Mouse (Mus musculus) lung, postnatal 4 days (tissue): ENCODE data around the gene Gdpd4.

ENCODE experiments used
- DNase-seq, 2 experiments: peaks; one replicate each; pipeline ENCODE4 v3.0.0; 2021

Gene Gdpd4

GRCm38 (mm10) chr7:97919742-97920141 is at the start of gene Gdpd4:
TSS of gene Gdpd4 (plus strand) at chr7:97919955.
- no peak for DNase-seq

GRCm38 (mm10) chr7:97872396-97872795 is 47.4 kb upstream of the Gdpd4 start:
- DNase-seq, result no peak

DNA sequence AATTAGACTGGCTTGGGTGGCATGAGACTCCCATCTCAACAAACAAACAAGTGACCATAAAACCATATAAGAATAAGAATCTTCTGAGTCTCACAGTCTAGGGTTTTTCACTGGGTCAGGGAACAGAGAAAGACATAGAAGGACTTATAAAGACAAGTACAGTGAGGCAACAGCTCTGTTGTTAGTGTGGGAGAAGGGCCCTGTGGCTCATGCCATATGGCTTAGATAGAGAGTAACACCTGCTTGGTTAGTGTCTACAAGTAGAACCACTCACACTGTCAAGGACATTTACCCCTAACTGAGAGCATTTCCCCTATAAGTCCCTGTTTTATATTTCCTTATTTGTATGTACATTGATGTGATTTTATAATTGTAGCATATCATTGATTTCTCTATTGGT is 46.4 kb upstream of the Gdpd4 start:
- no peak for DNase-seq

GRCm38 (mm10) chr7:97877846-97878538 is 41.8 kb upstream of the Gdpd4 start:
- DNase-seq, result no peak

DNA sequence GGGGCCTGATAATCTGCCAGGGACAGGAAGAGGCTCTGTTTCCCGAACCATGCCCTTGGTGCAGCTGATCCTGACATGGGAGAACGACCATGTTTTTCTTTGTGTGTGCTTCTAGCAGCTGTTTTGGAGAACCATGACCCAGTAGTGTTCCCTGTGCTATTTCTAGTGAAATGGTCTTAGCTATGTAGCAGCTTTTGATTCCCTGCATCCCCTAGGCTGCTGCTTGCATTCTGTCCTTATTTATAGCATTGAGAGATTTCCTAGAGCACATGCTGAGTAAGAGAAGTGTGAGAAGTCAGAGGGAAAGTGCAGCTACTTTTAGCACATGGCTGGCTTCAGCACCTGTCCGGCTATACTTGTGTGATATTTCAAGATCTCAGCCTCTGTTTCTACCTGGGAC is 8.1 kb upstream of the Gdpd4 start:
- DNase-seq, result no peak

DNA sequence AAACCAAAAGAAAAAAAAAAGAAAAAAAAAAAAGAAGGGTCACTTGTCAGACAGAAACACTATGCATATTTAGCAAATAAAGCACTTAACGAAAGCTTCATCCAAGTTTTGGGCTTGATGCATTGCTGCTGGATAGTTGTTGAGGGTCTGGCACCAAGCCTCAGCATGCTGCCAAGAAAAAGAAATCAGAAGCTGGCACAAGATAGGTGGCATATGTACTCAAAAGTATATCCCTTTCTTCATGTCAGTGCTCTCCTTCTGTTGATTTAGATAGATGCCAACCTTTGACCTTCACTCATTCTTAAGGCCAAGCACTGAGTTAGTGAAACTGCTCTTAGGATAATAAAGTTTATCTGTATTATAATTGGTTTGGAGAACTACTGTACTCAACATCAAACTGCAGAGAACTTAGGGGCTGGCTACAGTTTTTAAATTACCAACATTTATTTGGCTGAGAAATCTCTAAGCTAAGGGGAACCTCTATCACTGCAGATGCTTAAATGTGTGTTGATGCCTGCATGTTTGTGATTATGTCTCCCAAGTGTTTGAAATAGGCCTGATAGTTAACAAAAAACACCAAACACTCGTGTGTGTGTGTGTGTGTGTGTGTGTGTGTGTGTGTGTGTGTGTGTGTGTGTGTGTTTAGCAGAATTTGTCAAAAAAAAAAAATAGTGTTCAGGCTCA is 4.8 kb upstream of the Gdpd4 start:
- DNase-seq, result peak; percentile 19 to 63

DNA sequence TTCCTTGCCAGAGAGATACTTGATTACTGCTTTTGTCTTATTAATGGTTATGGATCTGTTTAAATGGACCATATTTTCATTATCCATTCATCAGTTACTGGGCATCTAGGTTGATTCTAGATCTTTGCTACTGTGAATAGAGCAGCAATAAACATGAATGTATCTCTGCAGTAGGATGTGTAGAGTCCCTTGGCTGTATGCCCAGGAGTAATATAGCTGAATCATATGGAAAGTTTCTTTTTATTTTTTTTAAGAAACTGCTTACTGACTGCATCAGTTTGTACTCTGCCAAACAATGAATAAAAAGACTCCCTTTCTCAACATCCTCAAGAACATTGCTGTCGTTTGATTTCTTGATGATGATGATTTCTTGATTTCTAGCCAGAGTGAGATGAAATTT is 6.1 kb downstream of the Gdpd4 start:
- no peak for DNase-seq

DNA sequence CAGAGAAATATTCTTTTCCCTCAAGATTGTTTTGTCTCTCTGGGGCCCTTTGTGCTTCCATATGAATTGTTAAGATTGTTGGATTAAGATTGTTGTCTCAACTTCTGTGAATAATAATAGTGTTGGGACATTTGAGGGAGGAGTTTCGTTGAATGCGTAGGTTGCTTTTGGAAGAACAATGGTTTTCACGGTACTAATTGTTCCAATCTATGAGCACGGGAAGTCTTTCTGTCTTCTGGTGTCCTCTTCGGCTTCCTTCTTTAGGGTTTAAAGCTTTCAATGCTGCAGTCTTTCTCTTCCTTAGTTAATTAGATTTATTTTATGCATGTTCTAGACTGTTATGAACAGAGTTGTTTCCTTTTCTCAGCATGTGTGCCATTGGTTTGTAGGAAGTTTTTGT is 7.2 kb downstream of the Gdpd4 start:
- DNase-seq, result no peak

- no peak for DNase-seq
These were observed 24.7 kb downstream of the Gdpd4 start for GRCm38 (mm10) chr7:97944485-97944884.

GRCm38 (mm10) chr7:97972486-97972885 is 52.7 kb downstream of the Gdpd4 start:
- no peak for DNase-seq

GRCm38 (mm10) chr7:97977463-97977862 is 57.7 kb downstream of the Gdpd4 start:
- peak; percentile 44 to 62 for DNase-seq

DNA sequence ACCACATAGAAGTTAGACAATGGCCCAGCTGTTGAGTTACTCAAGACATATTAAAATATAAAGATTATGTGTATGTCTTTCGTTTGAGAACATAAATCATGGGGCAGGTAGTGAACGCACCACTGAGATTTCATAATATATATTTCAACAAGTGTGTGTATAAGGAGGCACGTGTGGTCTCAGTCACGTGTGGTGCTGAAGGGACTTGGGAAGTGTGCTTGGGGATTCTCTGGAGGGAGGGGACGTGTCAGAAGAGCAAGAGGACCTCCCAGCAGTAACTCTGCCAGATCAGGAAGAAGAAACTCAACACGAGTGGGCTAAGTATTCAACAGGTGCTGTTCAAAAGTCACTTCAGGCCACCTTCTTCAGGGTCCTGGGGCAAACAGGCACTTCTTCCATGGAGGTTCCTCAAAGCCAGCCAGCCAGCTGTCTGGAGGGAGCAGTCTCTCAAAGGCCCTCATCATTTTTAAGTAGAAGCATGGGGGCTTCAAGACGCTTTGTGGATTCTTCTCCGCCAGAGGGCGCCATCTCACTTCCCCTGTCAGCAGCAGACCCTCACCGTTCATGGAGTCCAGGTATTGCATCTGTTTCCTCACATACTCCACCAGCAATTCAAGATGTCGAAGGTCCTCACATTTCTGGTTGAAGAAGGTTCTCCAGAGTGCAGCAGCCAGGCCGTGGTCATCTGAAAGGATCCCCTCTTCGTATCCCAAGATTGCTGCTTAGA is 64.5 kb downstream of the Gdpd4 start:
- DNase-seq, result peak; percentile 35 to 44

DNA sequence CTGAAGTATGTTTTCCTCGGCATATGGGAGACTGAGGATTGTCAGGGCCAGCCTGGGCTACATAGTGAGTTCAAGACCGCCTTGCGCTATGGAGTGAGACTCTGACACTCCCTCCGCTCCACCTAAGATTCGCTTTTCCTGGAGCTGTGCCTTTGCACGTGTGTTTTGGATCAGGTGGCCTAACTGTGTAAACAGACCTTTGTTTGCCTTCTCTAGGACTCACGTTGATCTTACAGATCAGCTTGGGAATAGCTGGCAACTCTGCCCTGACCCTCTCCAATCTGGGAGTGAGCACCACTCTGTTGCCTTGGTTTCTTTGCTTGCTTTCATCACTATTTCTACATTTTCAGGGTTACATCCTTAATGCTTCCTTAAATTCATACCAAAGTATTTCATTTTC is 82.9 kb downstream of the Gdpd4 start:
- DNase-seq, result peak in 1 of 2 experiments; percentile 24

GRCm38 (mm10) chr7:98048101-98048824 is 128.5 kb downstream of the Gdpd4 start:
- DNase-seq, result no peak

DNA sequence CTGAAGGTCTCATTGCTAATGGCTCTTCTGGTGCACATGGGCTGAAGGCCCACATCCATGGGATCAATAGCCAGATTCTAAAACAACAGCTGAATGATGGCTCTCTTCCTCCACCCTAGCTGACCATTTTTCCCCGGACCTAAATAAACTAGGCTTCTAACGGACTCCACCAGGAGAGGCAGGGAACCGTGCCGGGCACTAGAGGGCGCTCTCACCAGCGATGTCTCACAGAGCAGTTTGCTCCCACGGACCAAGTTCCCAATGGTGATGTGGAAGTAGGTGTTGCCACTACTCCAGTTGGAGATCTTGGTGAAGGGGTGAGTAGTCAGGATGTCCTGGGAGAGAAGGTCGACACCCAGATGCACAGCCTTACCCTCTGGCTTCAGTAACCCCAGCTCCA is 132.2 kb downstream of the Gdpd4 start:
- DNase-seq, result peak; percentile 45 to 66

- peak in 1 of 2 experiments; percentile 13 for DNase-seq
These were observed 134.7 kb downstream of the Gdpd4 start for GRCm38 (mm10) chr7:98054461-98054860.

DNA sequence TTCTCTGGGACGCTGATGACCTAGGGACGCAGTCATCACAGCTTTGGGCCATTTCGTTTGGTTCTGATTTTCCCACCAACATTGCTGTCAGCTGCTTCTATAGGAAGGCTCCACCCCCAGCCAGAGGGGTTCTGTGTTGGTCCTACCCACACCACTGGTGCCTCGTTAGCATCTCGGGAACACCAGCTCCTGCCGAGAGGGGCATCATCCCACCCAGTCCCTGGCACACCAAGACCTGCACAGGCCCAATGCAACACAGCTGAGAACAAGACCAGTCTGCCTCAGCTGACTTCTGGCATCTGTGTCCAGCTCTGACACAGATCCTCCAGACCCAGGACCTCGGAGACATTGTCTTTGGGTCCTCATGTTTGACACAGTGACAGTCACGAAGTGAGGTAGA is 135.2 kb downstream of the Gdpd4 start:
- no peak for DNase-seq

- no peak for DNase-seq
These were observed 146.5 kb downstream of the Gdpd4 start for GRCm38 (mm10) chr7:98066229-98066628.

DNA sequence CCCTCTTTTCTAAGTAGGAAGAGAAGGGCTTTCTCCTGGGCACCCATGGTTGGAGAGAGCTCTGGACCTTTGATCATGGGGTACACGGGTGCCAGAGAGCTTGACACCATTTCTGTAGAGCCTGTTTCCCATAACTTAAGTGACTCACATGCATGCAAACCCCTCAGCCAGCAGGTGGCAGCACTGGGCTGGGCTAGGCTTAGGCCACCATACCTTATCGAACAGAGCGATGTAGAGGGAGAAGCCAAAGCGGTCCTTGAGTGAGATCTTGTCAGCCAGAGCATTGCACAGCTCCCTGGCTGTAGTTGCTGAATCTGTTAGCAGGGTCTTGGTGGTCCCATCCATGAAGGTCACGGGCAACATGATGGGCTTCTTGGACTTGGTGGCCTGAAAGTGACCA is 151.9 kb downstream of the Gdpd4 start:
- DNase-seq, result peak; percentile 80 to 87

GRCm38 (mm10) chr7:98077453-98077852 is 157.7 kb downstream of the Gdpd4 start:
- DNase-seq, result no peak

DNA sequence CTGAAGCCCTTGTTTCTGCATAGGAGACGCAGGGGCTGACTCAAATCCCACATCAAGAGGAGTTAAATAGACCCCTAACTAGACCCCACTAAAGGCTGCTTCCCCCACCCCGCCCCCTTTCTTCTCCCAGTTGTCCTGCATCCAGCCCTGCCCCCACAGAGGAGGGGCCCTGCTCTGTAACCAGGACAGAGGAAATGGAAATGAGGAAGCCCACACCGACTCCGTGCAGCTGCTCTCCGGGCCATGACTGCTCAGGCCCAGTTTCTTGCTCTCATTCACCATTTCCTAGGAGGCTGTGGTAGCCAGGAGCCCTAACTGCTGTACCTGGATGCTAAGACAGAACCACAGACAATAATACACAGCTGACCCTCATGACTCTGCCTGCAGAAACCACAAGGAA is 162.6 kb downstream of the Gdpd4 start:
- DNase-seq, result peak; percentile 29 to 44

DNA sequence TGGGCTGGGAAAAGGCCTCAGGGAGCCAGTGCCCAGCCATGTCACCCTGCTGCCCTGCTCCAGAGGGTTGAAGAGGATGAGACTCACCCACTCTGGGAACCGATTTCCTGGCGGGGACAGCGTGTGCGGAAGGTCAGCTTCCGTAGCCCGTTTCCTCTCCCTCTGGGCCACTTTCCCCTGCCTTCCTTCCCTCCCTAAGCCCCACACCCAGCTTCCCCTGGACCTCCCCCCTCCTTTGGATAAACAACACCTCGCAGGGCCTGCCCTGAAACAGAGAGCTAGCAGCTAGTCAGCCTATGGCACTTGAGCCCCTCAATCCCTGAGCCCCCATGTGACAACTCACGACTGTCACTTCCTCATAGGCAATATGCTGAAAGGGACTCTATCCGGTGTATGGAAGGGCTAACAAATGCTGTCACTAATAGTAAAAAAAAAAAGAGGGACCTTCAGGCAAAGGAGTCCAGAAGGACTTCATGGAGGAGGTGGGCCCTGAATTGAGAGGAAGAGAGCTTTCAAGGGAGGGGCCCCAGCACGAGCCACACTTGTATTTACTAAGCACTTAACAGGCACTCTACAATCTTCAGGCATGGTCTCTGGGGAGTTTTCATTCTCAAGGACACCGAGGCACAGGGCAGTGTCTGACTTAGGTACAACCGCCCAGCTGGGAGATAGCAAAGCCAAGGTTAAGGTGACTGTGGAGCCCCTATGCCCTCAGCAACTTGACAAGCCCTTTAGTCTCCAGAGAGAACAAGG is 165.0 kb downstream of the Gdpd4 start:
- DNase-seq, result peak; percentile 61 to 77
